Comparison of ENCODE assay signal across 8 mouse cellular contexts in genomic region chr11:19020371-19020824, GRCm38 (mm10). TPM values are rescaled to one million over a fixed set of nuclear protein-coding genes. Genes with fewer than 3 reads are reported as not detected.
A peak's percentile ranks its signal among the peaks of the same experiment; 100 is the strongest.
DNase-seq lines count a peak whose midpoint lies in the region; ATAC-seq lines count a peak whose summit lies in the region.

No protein-coding gene starts in this region.

- peak; percentile 97 for DNase-seq in NIH3T3 (ENCODE audit: low read depth)
- DNase-seq in cerebellum, postnatal 10 days: peak; percentile 96 to 97
- DNase-seq in frontal cortex, postnatal 25 days (ENCODE audit: low spot score in 2 of 2): peak; percentile 62 to 76
- DNase-seq in layer of hippocampus, postnatal 36 days: peak; percentile 78 to 82
- DNase-seq in lung, postnatal 25 days (ENCODE audit: low spot score): peak; percentile 94
- peak; percentile 96 for DNase-seq in retina, embryonic 14.5 days (ENCODE audit: low spot score)
- DNase-seq in thymus, postnatal 36 days: peak; percentile 19 to 31

- peaks cover 33% of the 10 kb centered on the region for H3K4me1 ChIP-seq in hindbrain, embryonic 13.5 days (replicated peaks)

- H3K36me3 ChIP-seq in hindbrain, embryonic 13.5 days: peaks cover 5% of the 10 kb centered on the region; the same call in 1 of the 2 replicates

- WGBS in hindbrain, embryonic 13.5 days: under 1% methylated on average over 25 of the region's 25 CpGs

- peak overlapping the region; percentile 89 for H3K4me2 ChIP-seq in hindbrain, embryonic 13.5 days

- H3K27ac ChIP-seq in hindbrain, embryonic 13.5 days: peak overlapping the region; percentile 100

- peak overlapping the region; percentile 100 for H3K9ac ChIP-seq in hindbrain, embryonic 13.5 days

- ATAC-seq in hindbrain, embryonic 13.5 days (ENCODE audit: low FRiP score): peak; percentile 89

- H3K9me3 ChIP-seq in hindbrain, embryonic 13.5 days: no peaks in the 10 kb centered on the region

- no peaks in the 10 kb centered on the region for H3K27me3 ChIP-seq in hindbrain, embryonic 13.5 days

- H3K4me3 ChIP-seq in hindbrain, embryonic 13.5 days: peak overlapping the region; percentile 85

RNA-seq across cellular contexts. Expression of gene Meis1, which starts 1.6 kb away (rescaled TPM):
- 211 and 212 TPM in 2 replicates for polyA plus RNA-seq in hindbrain, embryonic 13.5 days (2015; fragmentation: Nextera tagmentation; extraction: Ambion mirVana)
- total RNA-seq in layer of hippocampus, postnatal 36 days (2021): 1 to 10 TPM; 1.8 to 2.3 TPM

Comparison
In these comparisons a context has a peak if more than half of its experiments do, and no peak if none do; other contexts are left out.
1. Peak in every context shown above with its lines: DNase-seq, ATAC-seq, H3K4me3 ChIP-seq and H3K27ac ChIP-seq.
2. DNase-seq: peak in every context shown above with its lines; median percentile 97 in NIH3T3; 96 in cerebellum, postnatal 10 days; 96 in retina, embryonic 14.5 days; 94 in lung, postnatal 25 days; 80 in layer of hippocampus, postnatal 36 days; 69 in frontal cortex, postnatal 25 days; 25 in thymus, postnatal 36 days.